7 mouse cellular contexts compared by ENCODE assay signal in genomic region chr6:125145479-125145951, GRCm38 (mm10). TPM values are rescaled to one million over a fixed set of nuclear protein-coding genes. Genes with fewer than 3 reads are reported as not detected.
A peak's percentile ranks its signal among the peaks of the same experiment; 100 is the strongest.
DNase-seq lines count a peak whose midpoint lies in the region; ATAC-seq and TF ChIP-seq lines count a peak whose summit lies in the region.

No protein-coding gene starts in this region.

- 5% methylated on average over 35 of the region's 35 CpGs for WGBS in lung, embryonic 15.5 days
- WGBS in cerebellum, adult 2 months = under 1% methylated on average over 35 of the region's 35 CpGs
- WGBS in forebrain, embryonic 11.5 days = 2% methylated on average over 35 of the region's 35 CpGs
- 1% methylated on average over 35 of the region's 35 CpGs for WGBS in limb, embryonic 10.5 days
- 1% methylated on average over 32 of the region's 35 CpGs for WGBS in midbrain, postnatal 0 days

- no peak for TF ChIP-seq POLR2A in cerebellum, adult 2 months (IDR thresholded peaks at IDR 0.05; ENCODE audit: borderline replicate concordance, insufficient read depth, low read length)

- peak overlapping the region; percentile 60 for H3K9ac ChIP-seq in lung, embryonic 15.5 days
- H3K9ac ChIP-seq in forebrain, embryonic 11.5 days (ENCODE audit: low read length) = peak overlapping the region; percentile 87
- peak overlapping the region; percentile 95 for H3K9ac ChIP-seq in midbrain, postnatal 0 days (replicated peaks; ENCODE audit: low read length, poor library complexity, severe bottlenecking)

- peak overlapping the region; percentile 89 for H3K4me2 ChIP-seq in lung, embryonic 15.5 days
- H3K4me2 ChIP-seq in forebrain, embryonic 11.5 days (ENCODE audit: low read depth, low read length, severe bottlenecking) = peak overlapping the region; percentile 75
- H3K4me2 ChIP-seq in midbrain, postnatal 0 days (ENCODE audit: low read depth, low read length, poor library complexity, severe bottlenecking) = peak overlapping the region; percentile 98

- H3K36me3 ChIP-seq in lung, embryonic 15.5 days = peaks cover 33% of the 10 kb centered on the region
- H3K36me3 ChIP-seq in forebrain, embryonic 11.5 days (ENCODE audit: control insufficient read depth, insufficient read depth, low read length) = peaks cover 10% of the 10 kb centered on the region; the same call in 1 of the 2 replicates
- peaks cover 74% of the 10 kb centered on the region for H3K36me3 ChIP-seq in limb, embryonic 10.5 days
- H3K36me3 ChIP-seq in midbrain, postnatal 0 days (ENCODE audit: insufficient read depth, low read length) = peaks cover 19% of the 10 kb centered on the region

- no peak for DNase-seq in lung, postnatal 14 days
- peak; percentile 63 to 71 for DNase-seq in cerebellum, adult 2 months
- DNase-seq in forebrain, embryonic 11.5 days (ENCODE audit: low spot score) = no peak
- no peak for DNase-seq in limb, embryonic 10.5 days (ENCODE audit: low spot score)
- DNase-seq in midbrain, postnatal 0 days (ENCODE audit: low spot score) = peak; percentile 34

- TF ChIP-seq CTCF in cerebellum, adult 2 months (IDR thresholded peaks at IDR 0.05; ENCODE audit: borderline replicate concordance, insufficient read depth, low read depth, low read length) = no peak
- TF ChIP-seq CTCF in midbrain, postnatal 0 days (IDR thresholded peaks at IDR 0.05) = no peak

- H3K27ac ChIP-seq in lung, embryonic 15.5 days = peak overlapping the region; percentile 81
- peak overlapping the region; percentile 69 for H3K27ac ChIP-seq in cerebellum, adult 2 months (ENCODE audit: insufficient read depth, low read length)
- H3K27ac ChIP-seq in forebrain, embryonic 11.5 days (ENCODE audit: low read depth, low read length) = peak overlapping the region; percentile 90
- peak overlapping the region; percentile 93 for H3K27ac ChIP-seq in limb, embryonic 10.5 days
- H3K27ac ChIP-seq in midbrain, postnatal 0 days (ENCODE audit: low read depth, low read length) = peak overlapping the region; percentile 89

- no peaks in the 10 kb centered on the region for H3K9me3 ChIP-seq in lung, embryonic 15.5 days
- H3K9me3 ChIP-seq in forebrain, embryonic 11.5 days (ENCODE audit: control insufficient read depth, low read length) = no peaks in the 10 kb centered on the region
- H3K9me3 ChIP-seq in limb, embryonic 10.5 days (replicated peaks) = no peaks in the 10 kb centered on the region
- no peaks in the 10 kb centered on the region for H3K9me3 ChIP-seq in midbrain, postnatal 0 days (ENCODE audit: low read length)

- H3K4me1 ChIP-seq in lung, embryonic 15.5 days = peaks cover 46% of the 10 kb centered on the region
- peaks cover 28% of the 10 kb centered on the region for H3K4me1 ChIP-seq in cerebellum, adult 2 months (ENCODE audit: control insufficient read depth, insufficient read depth, low read length)
- H3K4me1 ChIP-seq in forebrain, embryonic 11.5 days (replicated peaks; ENCODE audit: control insufficient read depth, insufficient read depth, low read length) = peaks cover 12% of the 10 kb centered on the region
- H3K4me1 ChIP-seq in limb, embryonic 10.5 days = peaks cover 57% of the 10 kb centered on the region
- peaks cover 25% of the 10 kb centered on the region; the same call in 1 of the 2 replicates for H3K4me1 ChIP-seq in midbrain, postnatal 0 days (ENCODE audit: insufficient read depth, low read length)

- peak; percentile 63 for ATAC-seq in lung, embryonic 15.5 days (ENCODE audit: borderline replicate concordance, extremely low read depth, low FRiP score, low TSS enrichment)
- peak; percentile 65 for ATAC-seq in forebrain, embryonic 11.5 days (replicated peaks; ENCODE audit: low FRiP score)
- peak; percentile 76 for ATAC-seq in midbrain, postnatal 0 days (ENCODE audit: low FRiP score)
- ATAC-seq in activated CD4-positive, CD25-positive, alpha-beta regulatory T cell, adult 4 months = no peak

- H3K4me3 ChIP-seq in lung, embryonic 15.5 days = peak overlapping the region; percentile 64
- H3K4me3 ChIP-seq in cerebellum, adult 2 months (replicated peaks; ENCODE audit: insufficient read depth, low read depth, low read length) = peak overlapping the region; percentile 72
- peak overlapping the region; percentile 73 for H3K4me3 ChIP-seq in forebrain, embryonic 11.5 days (ENCODE audit: low read depth, low read length)
- H3K4me3 ChIP-seq in limb, embryonic 10.5 days = peak overlapping the region; percentile 81
- H3K4me3 ChIP-seq in midbrain, postnatal 0 days (ENCODE audit: low read depth, low read length) = peak overlapping the region; percentile 77

- H3K27me3 ChIP-seq in lung, embryonic 15.5 days = no peaks in the 10 kb centered on the region
- H3K27me3 ChIP-seq in cerebellum, adult 2 months (ENCODE audit: control insufficient read depth, insufficient read depth, low read length) = no peaks in the 10 kb centered on the region
- H3K27me3 ChIP-seq in forebrain, embryonic 11.5 days (ENCODE audit: control insufficient read depth, insufficient read depth, low read length) = no peaks in the 10 kb centered on the region
- H3K27me3 ChIP-seq in limb, embryonic 10.5 days (ENCODE audit: low read depth, poor library complexity, severe bottlenecking) = no peaks in the 10 kb centered on the region
- no peaks in the 10 kb centered on the region for H3K27me3 ChIP-seq in midbrain, postnatal 0 days (ENCODE audit: insufficient read depth, low read length)

RNA-seq across cellular contexts. Expression of gene Iffo1, which starts 0.5 kb away (rescaled TPM):
- 5.7 and 6.8 TPM in 2 replicates for polyA plus RNA-seq in lung, embryonic 15.5 days (2015; fragmentation: Nextera tagmentation; extraction: Ambion mirVana)
- 95.4 and 96.0 TPM in 2 replicates for polyA plus RNA-seq in cerebellum, adult 2 months (2012; rRNA removed)
- 10.5 and 12.3 TPM in 2 replicates for polyA plus RNA-seq in forebrain, embryonic 11.5 days (2014; fragmentation: Nextera tagmentation; extraction: Ambion mirVana)
- polyA plus RNA-seq in limb, embryonic 10.5 days (2016; fragmentation: Nextera tagmentation; extraction: Ambion mirVana) = 10.9 and 15.5 TPM in 2 replicates
- 33.3 and 33.9 TPM in 2 replicates for total RNA-seq in midbrain, postnatal 0 days (2014; rRNA removed)
- polyA plus RNA-seq in midbrain, postnatal 0 days (2015; fragmentation: Nextera tagmentation; extraction: Ambion mirVana) = 19.0 and 20.4 TPM in 2 replicates
- 10 to 100 TPM in 1 of 2 experiments, 1 to 10 TPM in 1; 6.9 to 13.3 TPM for polyA plus RNA-seq in activated CD4-positive, CD25-positive, alpha-beta regulatory T cell, adult 4 months (2017; shearing (Covaris generic))

RNA-seq across cellular contexts. Expression of gene Nop2, which starts 13.8 kb away (rescaled TPM):
- 56.5 and 58.8 TPM in 2 replicates for polyA plus RNA-seq in lung, embryonic 15.5 days (2015; fragmentation: Nextera tagmentation; extraction: Ambion mirVana)
- 24.5 and 24.9 TPM in 2 replicates for polyA plus RNA-seq in cerebellum, adult 2 months (2012; rRNA removed)
- 65.4 and 70.3 TPM in 2 replicates for polyA plus RNA-seq in forebrain, embryonic 11.5 days (2014; fragmentation: Nextera tagmentation; extraction: Ambion mirVana)
- polyA plus RNA-seq in limb, embryonic 10.5 days (2016; fragmentation: Nextera tagmentation; extraction: Ambion mirVana) = 94.6 and 119 TPM in 2 replicates
- total RNA-seq in midbrain, postnatal 0 days (2014; rRNA removed) = 34.5 and 45.8 TPM in 2 replicates
- polyA plus RNA-seq in midbrain, postnatal 0 days (2015; fragmentation: Nextera tagmentation; extraction: Ambion mirVana) = 41.4 and 42.6 TPM in 2 replicates
- polyA plus RNA-seq in activated CD4-positive, CD25-positive, alpha-beta regulatory T cell, adult 4 months (2017; shearing (Covaris generic)) = 10 to 100 TPM; 40.6 to 50.3 TPM

RNA-seq across cellular contexts. Expression of gene Gapdh, which starts 20.8 kb away (rescaled TPM):
- 1,765 and 1,844 TPM in 2 replicates for polyA plus RNA-seq in lung, embryonic 15.5 days (2015; fragmentation: Nextera tagmentation; extraction: Ambion mirVana)
- 5,061 and 5,782 TPM in 2 replicates for polyA plus RNA-seq in cerebellum, adult 2 months (2012; rRNA removed)
- 2,700 and 2,872 TPM in 2 replicates for polyA plus RNA-seq in forebrain, embryonic 11.5 days (2014; fragmentation: Nextera tagmentation; extraction: Ambion mirVana)
- polyA plus RNA-seq in limb, embryonic 10.5 days (2016; fragmentation: Nextera tagmentation; extraction: Ambion mirVana) = 2,585 and 3,112 TPM in 2 replicates
- 2,678 and 3,049 TPM in 2 replicates for total RNA-seq in midbrain, postnatal 0 days (2014; rRNA removed)
- polyA plus RNA-seq in midbrain, postnatal 0 days (2015; fragmentation: Nextera tagmentation; extraction: Ambion mirVana) = 1,705 and 1,726 TPM in 2 replicates
- 100 to 1,000 TPM; 300 to 540 TPM for polyA plus RNA-seq in activated CD4-positive, CD25-positive, alpha-beta regulatory T cell, adult 4 months (2017; shearing (Covaris generic))

RNA-seq across cellular contexts. Expression of gene Ncapd2, which starts 46.0 kb away (rescaled TPM):
- 136 and 139 TPM in 2 replicates for polyA plus RNA-seq in lung, embryonic 15.5 days (2015; fragmentation: Nextera tagmentation; extraction: Ambion mirVana)
- polyA plus RNA-seq in cerebellum, adult 2 months (2012; rRNA removed) = 80.8 and 85.4 TPM in 2 replicates
- polyA plus RNA-seq in forebrain, embryonic 11.5 days (2014; fragmentation: Nextera tagmentation; extraction: Ambion mirVana) = 225 and 271 TPM in 2 replicates
- polyA plus RNA-seq in limb, embryonic 10.5 days (2016; fragmentation: Nextera tagmentation; extraction: Ambion mirVana) = 285 and 288 TPM in 2 replicates
- 29.8 and 33.7 TPM in 2 replicates for total RNA-seq in midbrain, postnatal 0 days (2014; rRNA removed)
- polyA plus RNA-seq in midbrain, postnatal 0 days (2015; fragmentation: Nextera tagmentation; extraction: Ambion mirVana) = 18.4 and 21.0 TPM in 2 replicates
- 10 to 100 TPM; 33.1 to 61.3 TPM for polyA plus RNA-seq in activated CD4-positive, CD25-positive, alpha-beta regulatory T cell, adult 4 months (2017; shearing (Covaris generic))

RNA-seq across cellular contexts. Expression of gene Mrpl51, which starts 46.1 kb away (rescaled TPM):
- 208 and 224 TPM in 2 replicates for polyA plus RNA-seq in lung, embryonic 15.5 days (2015; fragmentation: Nextera tagmentation; extraction: Ambion mirVana)
- polyA plus RNA-seq in cerebellum, adult 2 months (2012; rRNA removed) = 61.6 and 70.4 TPM in 2 replicates
- 195 and 197 TPM in 2 replicates for polyA plus RNA-seq in forebrain, embryonic 11.5 days (2014; fragmentation: Nextera tagmentation; extraction: Ambion mirVana)
- polyA plus RNA-seq in limb, embryonic 10.5 days (2016; fragmentation: Nextera tagmentation; extraction: Ambion mirVana) = 213 and 231 TPM in 2 replicates
- 23.3 and 48.2 TPM in 2 replicates for total RNA-seq in midbrain, postnatal 0 days (2014; rRNA removed)
- polyA plus RNA-seq in midbrain, postnatal 0 days (2015; fragmentation: Nextera tagmentation; extraction: Ambion mirVana) = 136 and 145 TPM in 2 replicates
- polyA plus RNA-seq in activated CD4-positive, CD25-positive, alpha-beta regulatory T cell, adult 4 months (2017; shearing (Covaris generic)) = 10 to 100 TPM; 85.7 to 89.0 TPM

Comparison
In these comparisons a context has a peak if more than half of its experiments do, and no peak if none do; other contexts are left out.
1. DNase-seq: peak in cerebellum, adult 2 months (2 of 2) and midbrain, postnatal 0 days (single experiment); none in lung, postnatal 14 days (single experiment), forebrain, embryonic 11.5 days (single experiment) and limb, embryonic 10.5 days (single experiment).
2. Peak in every context shown above with its lines, with median percentiles within 50 percentile points of each other: H3K27ac ChIP-seq, H3K4me2 ChIP-seq, H3K4me3 ChIP-seq and H3K9ac ChIP-seq.